ENCODE assay signal across 8 mouse cellular contexts in the genomic region with DNA sequence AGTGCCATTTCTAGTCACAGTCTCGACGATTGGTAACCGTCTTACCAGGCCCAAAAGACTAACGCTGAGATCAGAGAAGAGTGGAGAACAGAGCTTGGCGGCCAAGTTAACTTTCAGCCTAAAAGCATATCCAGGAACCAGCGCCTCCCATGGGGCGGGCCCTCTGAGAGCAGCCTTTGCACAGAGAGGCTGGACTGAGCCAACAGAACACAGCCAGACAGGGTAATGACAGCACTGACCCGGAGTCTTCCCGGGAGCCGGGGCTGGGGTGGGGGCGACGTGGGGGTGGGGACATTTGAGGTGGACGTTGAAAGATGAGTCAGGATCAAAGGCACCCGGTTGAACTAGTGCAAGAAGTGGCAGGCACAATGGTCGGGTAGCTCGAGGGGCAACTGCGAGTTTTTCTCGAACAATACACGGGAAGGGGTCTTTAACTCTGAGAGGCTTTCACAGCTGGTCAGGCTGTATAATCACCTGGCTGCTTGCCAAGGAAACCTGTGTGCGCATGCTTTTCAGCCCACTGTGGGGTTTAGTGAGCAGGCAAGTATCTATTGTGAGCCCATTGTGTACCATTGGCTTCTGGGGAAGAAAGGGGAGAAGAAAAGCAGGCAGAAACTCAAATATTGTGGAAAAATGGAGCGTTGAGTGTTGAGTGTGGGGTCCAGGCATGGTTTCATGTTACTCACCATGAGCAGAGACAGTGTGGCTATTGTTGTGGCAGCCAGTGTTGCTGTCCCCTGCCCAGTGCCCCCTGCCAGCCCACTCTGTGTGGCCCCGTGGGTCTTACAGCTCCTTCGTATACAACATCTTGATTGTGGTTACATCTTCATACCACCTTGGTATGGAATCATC. TPM values are rescaled to one million over a fixed set of nuclear protein-coding genes. Genes with fewer than 3 reads are reported as not detected.
DNase-seq lines count a peak whose midpoint lies in the region; ATAC-seq and TF ChIP-seq lines count a peak whose summit lies in the region.

No protein-coding gene starts in this region.

- H3K27me3 ChIP-seq in embryonic facial prominence, embryonic 13.5 days = no peaks in the 10 kb centered on the region

- no peaks in the 10 kb centered on the region for H3K36me3 ChIP-seq in embryonic facial prominence, embryonic 13.5 days

- H3K9me3 ChIP-seq in embryonic facial prominence, embryonic 13.5 days = no peaks in the 10 kb centered on the region

- TF ChIP-seq CTCF in brain, embryonic 14.5 days (IDR thresholded peaks at IDR 0.05; ENCODE audit: borderline replicate concordance, extremely low read depth, insufficient read depth, insufficient read length) = no peak

- peaks cover 23% of the 10 kb centered on the region for H3K4me1 ChIP-seq in embryonic facial prominence, embryonic 13.5 days

- H3K9ac ChIP-seq in embryonic facial prominence, embryonic 13.5 days = no peak overlapping the region

- peak; percentile 96 for DNase-seq in brain, embryonic 14.5 days (ENCODE audit: low read depth)
- DNase-seq in heart, postnatal 14 days = peak; percentile 37 to 46
- DNase-seq in kidney, postnatal 4 days = peak; percentile 43 to 67
- DNase-seq in retina, postnatal 1 day = peak; percentile 94
- DNase-seq in spleen, postnatal 36 days (ENCODE audit: low spot score in 2 of 2) = no peak
- DNase-seq in left cerebral cortex, postnatal 36 days (ENCODE audit: low spot score in 2 of 2) = no peak

- H3K4me3 ChIP-seq in embryonic facial prominence, embryonic 13.5 days = no peak overlapping the region

- H3K27ac ChIP-seq in embryonic facial prominence, embryonic 13.5 days = peak overlapping the region; percentile 71

- ATAC-seq in embryonic facial prominence, embryonic 13.5 days (ENCODE audit: insufficient number of reproducible peaks, insufficient read depth, low FRiP score, low TSS enrichment, low read depth) = peak; percentile 79
- ATAC-seq in granulocyte monocyte progenitor cell, adult 5-6 weeks (replicated peaks; ENCODE audit: poor library complexity, severe bottlenecking) = no peak

- H3K4me2 ChIP-seq in embryonic facial prominence, embryonic 13.5 days = peak overlapping the region; percentile 43

- WGBS in embryonic facial prominence, embryonic 13.5 days = 24% methylated on average over 23 of the region's 23 CpGs

- intact Hi-C loops in heart, postnatal 14 days (cut with DNase I) = no loop called here
- intact Hi-C loops in left cerebral cortex, postnatal 36 days (cut with DNase I) = no loop called here

- TF ChIP-seq POLR2A in brain, embryonic 14.5 days (IDR thresholded peaks at IDR 0.05; ENCODE audit: borderline replicate concordance, extremely low read depth, insufficient read depth, insufficient read length, poor library complexity, severe bottlenecking) = no peak

RNA-seq across cellular contexts. Expression of a gene that starts 13.9 kb away (rescaled TPM):
- 2.1 and 3.8 TPM in 2 replicates for polyA plus RNA-seq in brain, embryonic 14.5 days (2012; rRNA removed)
- 3.3 and 4.4 TPM in 2 replicates for polyA plus RNA-seq in embryonic facial prominence, embryonic 13.5 days (2015; fragmentation: Nextera tagmentation; extraction: Ambion mirVana)
- 10 to 100 TPM; 13.0 to 16.7 TPM for total RNA-seq in heart, postnatal 14 days (2021)
- total RNA-seq in granulocyte monocyte progenitor cell, adult 5-6 weeks (2014; fragmentation: Nextera tagmentation) = not detected in 2 replicates
- total RNA-seq in granulocyte monocyte progenitor cell, adult 5-6 weeks (2017) = 0.04 TPM in 1 of 2 replicates, not detected in the other
- total RNA-seq in left cerebral cortex, postnatal 36 days (2021) = 1 to 10 TPM; 2.1 to 2.7 TPM

Comparison
In these comparisons a context has a peak if more than half of its experiments do, and no peak if none do; other contexts are left out.
1. DNase-seq: peak in brain, embryonic 14.5 days (single experiment), heart, postnatal 14 days (2 of 2), kidney, postnatal 4 days (2 of 2) and retina, postnatal 1 day (single experiment); none in spleen, postnatal 36 days (0 of 2) and left cerebral cortex, postnatal 36 days (0 of 2).